Mouse (Mus musculus) CH12.LX (cell line): ENCODE data around the gene Fam122a. TPM values are rescaled to one million over a fixed set of nuclear protein-coding genes. Genes with fewer than 3 reads are reported as not detected.

Experiments used
- DNase-seq: peaks from one replicate; pipeline ENCODE4 v3.0.0-alpha.2; 2013; ENCODE audit errors: extremely low read depth
- H3K27ac ChIP-seq: 2 replicates; pipeline ENCODE4 v1.5.1; 2012; ENCODE audit warnings: low read depth, mild to moderate bottlenecking, control low read depth, moderate library complexity; ENCODE audit not compliant: insufficient read depth
- H3K27me3 ChIP-seq: replicated peaks from 2 replicates; pipeline ENCODE3; 2012; ENCODE audit warnings: inconsistent platforms
- H3K36me3 ChIP-seq, 2 experiments: replicated peaks in 1 of 2; 2 replicates each; pipeline versions ENCODE3 to v1.6.1; 2012; ENCODE audit warnings: inconsistent platforms in 1 of 2, low read length in 1 of 2, mild to moderate bottlenecking in 1 of 2, mixed read lengths in 1 of 2, moderate library complexity in 1 of 2; ENCODE audit not compliant: control insufficient read depth in 1 of 2, insufficient read depth in 1 of 2
- H3K4me1 ChIP-seq, 2 experiments: 2 replicates each; pipeline ENCODE4 v1.6.1; 2012; ENCODE audit warnings: inconsistent platforms in 1 of 2, moderate library complexity in 1 of 2; ENCODE audit not compliant: insufficient read depth in 2 of 2, control insufficient read depth in 1 of 2
- H3K4me2 ChIP-seq: 2 replicates; pipeline ENCODE4 v1.6.1; 2012; ENCODE audit warnings: low read depth, mild to moderate bottlenecking, control low read depth; ENCODE audit not compliant: poor library complexity, insufficient read depth, severe bottlenecking
- H3K4me3 ChIP-seq, 3 experiments: fragments of 150-350 bp in 1 of 3; sonication (generic) in 1 of 3; replicated peaks in 1 of 3; 2 replicates each; pipeline versions ENCODE3 to v1.5.1; 2011 to 2012; ENCODE audit warnings: low read depth in 2 of 3, low read length in 2 of 3, mild to moderate bottlenecking in 2 of 3, moderate library complexity in 2 of 3, control low read depth in 1 of 3, improper control_type of control experiment in 1 of 3, inconsistent platforms in 1 of 3, mixed read lengths in 1 of 3; ENCODE audit not compliant: poor library complexity in 1 of 3
- H3K79me2 ChIP-seq: replicated peaks from 2 replicates; pipeline ENCODE4 v1.6.1; 2012; ENCODE audit warnings: mild to moderate bottlenecking, moderate library complexity; ENCODE audit not compliant: control insufficient read depth, poor library complexity, insufficient read depth, severe bottlenecking; ENCODE audit errors: extremely low read depth
- H3K9ac ChIP-seq: 2 replicates; pipeline ENCODE4 v1.6.1; 2012; ENCODE audit warnings: low read depth, mild to moderate bottlenecking, control low read depth, moderate library complexity; ENCODE audit not compliant: insufficient read depth
- H3K9me3 ChIP-seq: replicated peaks from 2 replicates; pipeline ENCODE3; 2012; ENCODE audit warnings: low read length, inconsistent platforms, mixed read lengths
- BHLHE40 ChIP-seq: IDR thresholded peaks from 2 replicates; pipeline ENCODE4 v1.6.1; 2011; ENCODE audit warnings: mild to moderate bottlenecking, low read depth, low read length, improper control_type of control experiment
- CHD1 ChIP-seq: IDR thresholded peaks from 2 replicates; pipeline ENCODE4 v1.6.1; 2012; ENCODE audit warnings: low read depth, low read length, improper control_type of control experiment, inconsistent platforms
- E2F4 ChIP-seq: IDR thresholded peaks from 2 replicates; pipeline ENCODE4 v1.6.1; 2011; ENCODE audit warnings: low read depth, low read length, improper control_type of control experiment; ENCODE audit not compliant: insufficient replicate concordance
- EP300 ChIP-seq: IDR thresholded peaks from 2 replicates; pipeline ENCODE4 v1.6.1; 2011; ENCODE audit warnings: low read length, improper control_type of control experiment
- ETS1 ChIP-seq: conservative IDR thresholded peaks from 2 replicates; pipeline ENCODE4 v1.6.1; 2012; ENCODE audit warnings: low read depth, mild to moderate bottlenecking, inconsistent platforms, low read length, improper control_type of control experiment, moderate library complexity
- GABPA ChIP-seq: IDR thresholded peaks from 2 replicates; pipeline ENCODE4 v1.6.1; 2012; ENCODE audit warnings: low read depth, low read length, improper control_type of control experiment, inconsistent platforms; ENCODE audit not compliant: insufficient replicate concordance
- HCFC1 ChIP-seq: IDR thresholded peaks from 2 replicates; pipeline ENCODE4 v1.6.1; 2012; ENCODE audit warnings: low read depth, mild to moderate bottlenecking, inconsistent platforms, low read length, improper control_type of control experiment
- JUN ChIP-seq: IDR thresholded peaks from 2 replicates; pipeline ENCODE4 v1.6.1; 2011; ENCODE audit warnings: low read depth, mild to moderate bottlenecking, low read length, improper control_type of control experiment, moderate library complexity; ENCODE audit not compliant: insufficient read depth
- KAT2A ChIP-seq: IDR thresholded peaks from 2 replicates; pipeline ENCODE4 v1.6.1; 2012; ENCODE audit warnings: low read length, improper control_type of control experiment, inconsistent platforms; ENCODE audit not compliant: insufficient replicate concordance
- MAFK ChIP-seq: IDR thresholded peaks from 2 replicates; pipeline ENCODE4 v1.6.1; 2011; ENCODE audit warnings: low read length, improper control_type of control experiment; ENCODE audit not compliant: insufficient replicate concordance
- MAX ChIP-seq: IDR thresholded peaks from 2 replicates; pipeline ENCODE4 v1.6.1; 2011; ENCODE audit warnings: low read length, improper control_type of control experiment
- MAZ ChIP-seq: IDR thresholded peaks from 2 replicates; pipeline ENCODE4 v1.6.1; 2012; ENCODE audit warnings: low read depth, mild to moderate bottlenecking, inconsistent platforms, low read length, improper control_type of control experiment, moderate library complexity
- MXI1 ChIP-seq: IDR thresholded peaks from 2 replicates; pipeline ENCODE4 v1.6.1; 2011; ENCODE audit warnings: mild to moderate bottlenecking, low read depth, low read length, improper control_type of control experiment
- MYC ChIP-seq: IDR thresholded peaks from 2 replicates; pipeline ENCODE4 v1.6.1; 2011; ENCODE audit warnings: low read depth, mild to moderate bottlenecking, improper control_type of control experiment, low read length
- NELFE ChIP-seq: IDR thresholded peaks from 2 replicates; pipeline ENCODE4 v1.6.1; 2011; ENCODE audit warnings: low read depth, low read length, improper control_type of control experiment
- NRF1 ChIP-seq: IDR thresholded peaks from 2 replicates; pipeline ENCODE4 v1.6.1; 2014; ENCODE audit warnings: low read depth, mild to moderate bottlenecking, inconsistent platforms, low read length, improper control_type of control experiment, moderate library complexity
- RCOR1 ChIP-seq: conservative IDR thresholded peaks from 2 replicates; pipeline ENCODE4 v1.6.1; 2012; ENCODE audit warnings: low read depth, mild to moderate bottlenecking, inconsistent platforms, low read length, improper control_type of control experiment
- SMC3 ChIP-seq: IDR thresholded peaks from 2 replicates; pipeline ENCODE4 v1.6.1; 2011; ENCODE audit warnings: low read depth, low read length, improper control_type of control experiment
- TBP ChIP-seq: conservative IDR thresholded peaks from 2 replicates; pipeline ENCODE4 v1.6.1; 2011; ENCODE audit warnings: low read depth, low read length, improper control_type of control experiment
- TCF12 ChIP-seq: IDR thresholded peaks from 2 replicates; pipeline ENCODE4 v1.6.1; 2014; ENCODE audit warnings: low read depth, mild to moderate bottlenecking, inconsistent platforms, low read length, improper control_type of control experiment
- USF1 ChIP-seq: IDR thresholded peaks from 2 replicates; pipeline ENCODE4 v1.6.1; 2014; ENCODE audit warnings: low read depth, mild to moderate bottlenecking, inconsistent platforms, low read length, improper control_type of control experiment
- USF2 ChIP-seq: conservative IDR thresholded peaks from 2 replicates; pipeline ENCODE4 v1.6.1; 2011; ENCODE audit warnings: low read depth, low read length, improper control_type of control experiment
- ZC3H11A ChIP-seq: IDR thresholded peaks from 2 replicates; pipeline ENCODE4 v1.6.1; 2012; ENCODE audit warnings: low read depth, mild to moderate bottlenecking, inconsistent platforms, low read length, improper control_type of control experiment
- ZKSCAN1 ChIP-seq: IDR thresholded peaks from 2 replicates; pipeline ENCODE4 v1.6.1; 2012; ENCODE audit warnings: low read depth, inconsistent platforms, low read length, improper control_type of control experiment, borderline replicate concordance
- ZMIZ1 ChIP-seq: IDR thresholded peaks from 2 replicates; pipeline ENCODE4 v1.6.1; 2012; ENCODE audit warnings: low read depth, mild to moderate bottlenecking, inconsistent platforms, low read length, improper control_type of control experiment
- dilution Hi-C: fragments of 300-500 bp; cut with MboI; formaldehyde crosslinking; loops from 2 replicates; pipeline ENCODE4 v1.14.3; 2020; ENCODE audit warnings: low sequenced_read_pairs; ENCODE audit not compliant: extremely low pct_unique_long_range_greater_than_20kb, extremely low pct_ligation_motif_present
- in situ Hi-C: fragments of 300-500 bp; cut with MboI; formaldehyde crosslinking; loops from 3 replicates; pipeline ENCODE4 v1.14.3; 2019; ENCODE audit warnings: low sequenced_read_pairs, low pct_ligation_motif_present, low pct_unique_long_range_greater_than_20kb, mixed read lengths
- polyA plus RNA-seq: library from polyadenylated mRNA; unstranded; fragments of >175 nt; gene quantifications from 2 replicates; pipeline ENCODE4 v1.2.1, GENCODE M21; 2012; ENCODE audit warnings: low read depth; ENCODE audit not compliant: insufficient read length
- total RNA-seq, 2 experiments: library from RNA; depleted of rRNA; stranded (reverse); fragments of 300-350 nt in 1 of 2; fragments of >200 nt in 1 of 2; gene quantifications; 2 replicates each; pipeline ENCODE4 v1.2.3; 2012 to 2014

Fam122a gene
- total and polyA plus RNA-seq, 3 experiments, result 2.6 to 34.6 (median 4.5) TPM

DNA sequence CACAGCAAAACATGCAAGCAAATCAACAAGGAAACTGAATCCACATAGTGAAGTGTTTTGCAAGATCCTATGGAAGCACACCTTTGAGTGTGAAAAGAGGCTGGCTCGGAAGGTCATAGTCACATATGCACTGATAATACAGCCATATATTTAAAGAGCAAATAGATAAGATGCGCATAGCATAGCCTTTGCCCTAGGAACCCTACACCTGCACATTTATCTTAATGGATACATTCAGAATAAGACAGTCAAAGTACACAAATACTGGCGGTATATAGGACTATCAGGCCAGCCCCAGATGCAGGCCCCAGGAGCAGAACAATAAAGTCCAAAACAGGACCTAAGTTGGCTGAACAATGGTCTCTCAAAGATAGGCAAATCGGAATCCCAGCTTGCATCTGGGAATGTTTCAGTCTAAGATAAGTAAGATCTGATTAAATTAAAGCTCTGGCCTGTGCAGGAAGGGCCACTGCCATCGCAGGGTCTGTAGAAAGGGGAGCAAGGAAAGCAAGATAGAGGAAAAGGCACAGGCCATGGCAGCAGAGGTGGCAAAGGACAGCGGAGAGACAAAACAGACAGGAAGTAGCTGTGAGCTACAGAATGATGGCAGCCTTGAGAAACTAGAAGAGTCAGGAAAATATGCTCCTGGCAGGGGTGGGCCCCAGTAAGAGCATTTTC, 42.7 kb upstream of the Fam122a start:
- Histone ChIP-seq H3K27ac (no peak overlapping the region), H3K4me3 (no peak overlapping the region), H3K79me2 (no peaks in the 10 kb centered on the region), H3K27me3 (no peaks in the 10 kb centered on the region), H3K4me2 (no peak overlapping the region), H3K4me1 (no peaks in the 10 kb centered on the region), H3K9ac (no peak overlapping the region), H3K9me3 (no peaks in the 10 kb centered on the region), H3K36me3 (no peaks in the 10 kb centered on the region)
- dilution Hi-C loops (no loop called here), in situ Hi-C loops (no loop called here)
- no peak for DNase-seq
- TF ChIP-seq ZC3H11A, result no peak
- no peak for TF ChIP-seq RCOR1
- TF ChIP-seq SMC3, result no peak
- no peak for TF ChIP-seq CHD1
- no peak for TF ChIP-seq MAX
- no peak for TF ChIP-seq BHLHE40
- TF ChIP-seq MAFK, result no peak
- no peak for TF ChIP-seq HCFC1
- TF ChIP-seq MXI1, result no peak
- TF ChIP-seq KAT2A, result no peak
- no peak for TF ChIP-seq USF2
- TF ChIP-seq NELFE, result no peak
- no peak for TF ChIP-seq MYC

DNA sequence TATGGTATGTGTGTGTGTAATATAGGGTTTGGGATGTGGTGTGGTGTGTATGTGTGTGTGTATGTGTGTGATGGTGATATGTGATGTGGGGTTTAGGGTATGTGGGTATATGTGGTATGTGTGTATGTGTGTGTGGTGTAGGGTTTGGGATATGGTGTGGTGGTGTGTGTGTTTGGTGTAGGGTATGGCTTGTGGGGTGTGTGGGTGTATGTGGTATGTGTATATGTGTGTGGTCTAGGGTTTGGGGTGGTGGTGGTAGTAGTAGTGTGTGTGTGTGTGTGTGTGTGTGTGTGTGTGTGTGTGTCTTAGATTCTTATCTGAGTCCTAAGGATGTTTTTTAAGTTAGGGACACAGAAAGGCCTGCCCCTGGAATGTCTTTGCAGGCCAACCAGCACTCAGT, 41.2 kb upstream of the Fam122a start:
- TF ChIP-seq ZKSCAN1, result no peak
- no peak for TF ChIP-seq ETS1
- TF ChIP-seq EP300, result no peak
- no peak for TF ChIP-seq MAZ
- no peak for TF ChIP-seq USF1
- no peak for TF ChIP-seq NRF1
- no peak for TF ChIP-seq KAT2A
- no peak for TF ChIP-seq ZC3H11A
- TF ChIP-seq TBP, result no peak
- TF ChIP-seq MXI1, result no peak
- TF ChIP-seq USF2, result no peak
- no peak for TF ChIP-seq TCF12
- TF ChIP-seq ZMIZ1, result no peak
- no peak for TF ChIP-seq GABPA
- no peak for TF ChIP-seq E2F4
- TF ChIP-seq MAFK, result no peak
- no peak for TF ChIP-seq JUN
- H3K4me2 ChIP-seq, result no peak overlapping the region
- no peak for DNase-seq
- no peaks in the 10 kb centered on the region for H3K27me3 ChIP-seq
- no peaks in the 10 kb centered on the region for H3K36me3 ChIP-seq
- H3K9me3 ChIP-seq, result no peaks in the 10 kb centered on the region
- in situ Hi-C loops, result no loop called here
- no peaks in the 10 kb centered on the region for H3K4me1 ChIP-seq
- H3K27ac ChIP-seq, result no peak overlapping the region
- no peak overlapping the region for H3K9ac ChIP-seq
- no peak overlapping the region for H3K4me3 ChIP-seq
- dilution Hi-C loops, result no loop called here
- H3K79me2 ChIP-seq, result no peaks in the 10 kb centered on the region
